Mouse (Mus musculus) urinary bladder, postnatal 14 days (tissue): ENCODE data around the gene Scn3b.
A peak's percentile ranks its signal among the peaks of the same experiment; 100 is the strongest.

ENCODE experiments used
- DNase-seq: peaks from one replicate; pipeline ENCODE4 v3.0.0; 2021; ENCODE audit warnings: low spot score

The Scn3b gene

DNA sequence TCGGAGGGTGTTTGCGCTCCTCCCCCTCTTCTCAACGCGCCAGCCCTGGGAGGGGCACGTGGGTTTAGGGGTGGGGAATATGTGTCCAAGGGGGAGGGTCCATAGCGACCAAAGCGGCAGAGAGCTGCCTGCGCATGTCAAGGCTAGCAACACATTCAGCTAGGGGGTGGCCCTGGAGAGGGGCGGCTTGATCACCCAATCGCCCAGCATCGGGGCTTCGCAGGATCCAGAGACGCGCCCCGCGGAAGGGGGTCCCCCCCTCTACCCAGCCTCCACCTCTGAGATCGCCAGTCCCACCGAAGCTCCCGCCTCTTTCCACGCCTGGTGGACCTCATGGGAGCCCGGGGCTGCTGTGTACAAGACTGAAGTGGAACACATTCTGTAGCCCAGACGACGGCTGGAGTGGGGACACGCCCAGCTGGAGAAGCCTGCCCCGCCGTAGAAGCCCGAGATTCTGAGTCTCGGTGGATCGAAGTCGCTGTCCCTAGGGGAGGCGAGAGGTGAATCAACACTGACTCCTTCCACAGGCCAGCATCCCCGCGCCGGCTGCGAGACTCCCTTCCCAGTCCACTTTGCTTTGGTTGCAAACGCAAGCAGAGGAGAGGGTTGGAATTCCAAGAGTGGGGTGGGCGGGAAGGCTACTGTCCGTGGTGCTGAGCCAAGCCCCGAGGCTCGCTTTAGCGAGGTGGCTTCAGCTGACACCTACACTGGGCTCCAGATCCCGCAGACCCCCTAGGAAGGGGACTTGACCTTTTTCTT lies at the start of gene Scn3b:
Gene Scn3b, plus strand, starts transcription at position 115 of the 759 bp plus-strand sequence.
- peak; percentile 53 for DNase-seq

DNA sequence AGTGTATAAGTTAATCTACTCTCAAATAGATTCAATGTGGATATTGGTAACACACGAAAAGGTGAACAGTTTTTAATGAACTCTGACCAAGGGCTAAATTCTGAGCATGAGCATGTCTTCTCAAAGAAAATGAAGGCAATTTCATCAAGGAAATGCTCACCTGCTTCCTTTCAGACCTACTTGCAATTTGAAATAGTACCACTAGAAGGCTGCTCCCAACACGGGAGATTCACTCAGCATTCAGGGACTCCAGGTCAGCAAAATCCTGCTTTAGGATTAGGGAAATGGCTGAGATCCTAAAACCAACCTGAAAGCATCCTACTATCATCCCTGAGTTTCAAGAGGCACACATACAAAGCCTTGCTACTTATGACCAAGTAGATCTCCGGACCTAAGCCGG lies 44.7 kb upstream of the Scn3b start:
- DNase-seq, result no peak

GRCm38 (mm10) chr9:40227874-40228789 lies 40.9 kb upstream of the Scn3b start:
- DNase-seq, result peak; percentile 44

DNA sequence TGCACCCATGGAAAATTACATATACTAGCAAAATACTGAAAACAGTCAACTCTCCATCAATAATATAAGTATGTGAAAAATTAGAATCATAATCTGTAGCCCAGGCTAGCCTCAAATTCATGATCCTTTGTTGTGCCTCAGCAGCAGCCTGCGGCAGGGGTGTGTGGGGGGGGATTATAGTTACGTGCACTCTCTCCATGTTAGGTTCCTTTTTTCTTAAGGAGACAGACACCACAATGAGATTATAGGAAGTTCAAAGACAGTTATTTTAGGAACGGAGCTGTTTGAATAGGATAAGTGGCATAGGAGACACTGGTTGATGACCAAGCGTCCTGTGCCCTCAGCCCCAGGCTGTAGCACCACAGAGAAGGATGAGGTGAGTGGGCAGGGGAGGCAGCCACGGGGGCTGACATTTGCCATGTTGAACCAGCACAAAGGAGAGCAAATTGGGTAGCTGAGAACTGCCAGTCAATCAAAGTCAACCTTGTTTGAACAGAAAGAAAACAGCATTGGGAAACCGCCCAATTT lies 40.1 kb upstream of the Scn3b start:
- no peak for DNase-seq

DNA sequence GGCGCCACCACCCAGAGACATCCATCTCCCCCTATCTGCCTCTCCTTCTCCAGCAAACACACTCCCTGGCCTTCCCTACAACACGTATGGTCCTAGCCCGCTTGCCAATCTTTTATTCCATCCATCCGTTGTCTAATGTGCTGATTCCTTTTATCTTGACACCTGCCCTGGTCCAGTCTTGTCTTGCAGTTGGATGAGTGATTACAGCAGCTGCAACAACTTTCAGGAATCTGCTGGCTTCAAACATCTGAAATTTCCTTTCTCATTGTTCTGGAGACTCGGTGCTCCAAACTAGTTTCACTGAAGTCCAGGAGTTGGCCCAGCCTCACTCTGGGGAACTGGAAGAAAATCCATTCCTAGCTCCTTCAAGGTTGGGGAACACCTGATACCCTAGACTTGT lies 39.5 kb upstream of the Scn3b start:
- DNase-seq, result no peak

DNA sequence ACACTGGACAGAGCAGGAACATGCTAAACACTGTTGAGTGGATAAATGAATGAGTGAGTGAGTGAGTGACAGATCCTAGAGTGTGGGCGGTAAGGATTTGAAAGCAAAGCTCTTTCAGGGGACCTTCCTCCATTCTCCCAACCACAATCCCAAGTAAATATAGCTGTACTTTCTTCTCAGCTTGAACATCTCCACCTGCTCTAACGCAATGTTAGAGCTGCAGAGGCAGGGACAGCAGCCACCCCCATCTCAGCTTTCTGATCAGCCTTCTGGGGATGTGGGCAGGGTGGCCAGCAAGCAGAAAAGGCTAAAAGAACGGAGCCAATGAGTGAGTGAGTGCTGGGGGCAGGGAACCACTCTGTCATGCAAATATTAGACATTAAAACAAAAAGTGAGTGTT lies 38.0 kb upstream of the Scn3b start:
- DNase-seq, result no peak

GRCm38 (mm10) chr9:40234233-40235072 lies 34.6 kb upstream of the Scn3b start:
- DNase-seq, result no peak

DNA sequence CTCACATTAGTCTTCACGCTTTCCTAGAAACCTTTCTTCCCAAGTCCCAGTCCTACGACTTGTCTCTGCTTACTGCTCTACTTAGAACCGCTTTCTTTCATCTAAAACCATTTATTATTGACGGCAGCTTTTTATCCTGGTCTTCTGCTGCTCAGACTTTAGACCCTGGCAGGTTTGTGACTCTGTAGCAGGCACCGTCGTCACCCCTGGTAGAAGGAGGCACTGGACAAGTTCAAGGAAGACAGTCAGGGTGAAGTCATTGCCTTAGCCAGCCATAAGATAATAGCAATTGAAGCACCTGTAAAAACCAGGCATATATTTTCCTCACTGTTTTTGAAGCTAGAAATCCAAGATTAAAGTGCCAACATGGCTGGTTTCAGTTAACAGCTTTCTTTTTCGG lies 33.8 kb upstream of the Scn3b start:
- DNase-seq, result no peak

DNA sequence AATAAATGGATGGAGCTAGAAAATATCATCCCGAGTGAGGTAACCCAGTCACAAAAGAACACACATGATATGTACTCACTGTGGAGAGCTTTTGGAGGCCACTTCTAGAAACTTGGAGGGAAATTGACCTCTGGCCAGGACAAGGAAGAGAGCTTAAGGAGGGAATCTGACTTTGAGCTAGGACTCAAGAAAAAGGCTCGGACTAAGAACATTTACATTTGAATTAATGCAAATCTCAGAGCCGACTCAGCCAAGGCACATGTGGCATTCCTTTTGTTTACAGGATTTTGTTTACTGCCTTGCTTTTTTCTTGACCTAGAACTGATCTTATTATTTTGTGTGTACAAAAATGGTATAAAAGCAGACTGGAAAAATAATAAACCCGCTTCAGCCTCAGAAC lies 29.3 kb upstream of the Scn3b start:
- no peak for DNase-seq

DNA sequence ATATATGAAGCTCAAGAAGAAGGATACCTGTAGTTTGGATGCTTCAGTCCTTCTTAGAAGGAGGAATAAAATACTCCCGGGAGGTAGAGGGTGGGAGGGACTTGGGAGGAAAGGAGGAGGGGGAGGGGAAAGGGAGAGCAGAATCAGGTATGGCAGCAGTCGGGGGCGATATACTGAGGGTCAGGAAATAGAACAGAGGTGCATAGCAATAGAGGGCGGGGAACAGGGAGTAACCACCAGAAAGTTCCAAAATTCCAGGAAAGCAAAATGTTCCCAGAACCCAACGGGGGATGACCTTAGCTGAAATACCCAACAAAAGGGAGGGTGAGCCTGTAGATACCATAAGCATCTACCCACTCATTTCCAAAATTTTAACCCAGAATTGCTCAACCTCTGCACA lies 28.7 kb upstream of the Scn3b start:
- no peak for DNase-seq

DNA sequence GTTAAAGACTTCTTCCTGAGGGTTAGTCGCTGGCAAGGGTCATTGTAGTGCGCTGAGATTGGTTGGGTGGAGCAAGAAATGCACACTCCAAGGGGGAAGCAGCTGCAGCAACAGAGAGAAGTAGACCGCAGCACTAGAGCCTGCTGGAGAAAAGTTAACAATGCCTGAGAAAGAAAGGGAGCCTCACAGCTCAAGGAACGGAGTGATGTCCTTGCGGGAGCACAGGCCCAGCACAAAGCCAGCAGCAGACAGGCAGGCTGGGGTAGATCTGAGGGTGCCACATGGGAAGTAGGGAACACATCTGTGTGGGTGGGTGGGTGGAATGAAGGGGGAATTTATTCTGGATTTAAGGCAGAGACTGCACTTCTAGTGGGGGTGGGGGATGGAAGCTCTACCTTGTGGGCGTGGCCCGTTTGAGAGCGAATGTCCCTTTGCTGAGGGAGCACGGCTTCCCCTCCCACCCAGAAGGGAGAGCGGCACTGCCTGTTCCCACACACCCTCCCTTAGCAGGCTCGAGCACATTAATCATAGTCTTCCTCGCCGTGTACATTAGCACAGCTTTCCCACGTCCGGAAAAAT lies 27.7 kb upstream of the Scn3b start:
- peak; percentile 38 for DNase-seq

GRCm38 (mm10) chr9:40241951-40242888 lies 26.8 kb upstream of the Scn3b start:
- DNase-seq, result peak; percentile 6

- no peak for DNase-seq
Observed at GRCm38 (mm10) chr9:40245466-40245865, 23.6 kb upstream of the Scn3b start.

GRCm38 (mm10) chr9:40245974-40246665 lies 22.9 kb upstream of the Scn3b start:
- no peak for DNase-seq

DNA sequence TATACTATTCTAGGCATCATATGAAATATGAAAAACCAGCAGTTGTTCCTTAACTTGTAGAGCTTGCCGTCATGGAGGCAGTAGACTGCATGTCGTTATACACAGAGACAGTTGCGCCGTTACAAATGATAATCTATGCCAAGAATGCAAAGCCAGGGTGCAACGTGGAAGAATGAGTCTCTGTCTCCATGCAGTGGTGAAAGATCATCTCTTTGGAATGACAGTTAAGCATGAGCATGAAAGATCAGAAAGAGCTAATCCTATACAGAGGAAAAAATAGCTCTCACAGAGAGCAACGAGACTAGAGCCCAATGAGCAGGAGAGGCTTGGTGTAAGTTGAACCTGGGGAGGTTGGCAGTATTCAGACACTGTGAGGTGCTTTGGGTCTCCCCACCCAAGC lies 22.3 kb upstream of the Scn3b start:
- DNase-seq, result no peak

DNA sequence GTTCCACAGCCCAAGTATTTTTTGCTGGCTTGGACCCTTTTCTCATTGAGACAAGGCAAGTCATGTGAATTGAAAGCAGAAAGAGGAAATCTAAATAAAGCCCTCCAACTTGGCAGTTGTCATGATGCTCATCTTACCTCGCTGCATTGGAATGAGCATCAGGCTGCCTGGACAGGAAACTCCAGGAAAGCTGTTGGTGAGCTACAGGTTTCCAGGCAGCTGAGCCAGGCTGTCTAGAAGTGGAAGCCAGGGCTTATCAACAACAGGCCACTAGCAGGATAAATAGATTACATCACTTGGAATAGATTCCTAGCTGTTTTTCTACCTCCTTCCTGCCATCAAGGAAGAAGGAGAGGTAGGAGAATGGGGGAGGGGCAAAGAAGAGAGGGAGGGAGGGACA lies 19.9 kb upstream of the Scn3b start:
- DNase-seq, result no peak

GRCm38 (mm10) chr9:40252459-40252858 lies 16.6 kb upstream of the Scn3b start:
- DNase-seq, result no peak

DNA sequence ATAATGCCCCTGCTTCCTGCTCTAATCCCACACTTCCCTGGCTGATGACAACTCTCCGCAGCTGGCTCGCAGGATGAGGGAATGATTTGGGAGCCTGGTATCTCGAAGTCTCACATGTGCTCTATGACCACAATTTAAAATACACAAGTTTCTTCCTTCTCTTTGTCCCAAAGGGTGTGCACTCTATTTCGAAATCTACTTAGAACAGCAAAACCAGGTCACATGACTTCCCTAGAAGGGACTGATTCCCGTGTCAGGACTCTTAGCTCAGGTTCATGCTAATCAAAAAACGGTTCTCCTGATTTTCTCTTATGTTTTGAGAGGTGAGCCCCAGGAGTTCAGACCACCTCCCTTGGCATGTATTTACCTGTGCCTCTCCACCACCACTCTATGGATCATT lies 5.1 kb upstream of the Scn3b start:
- DNase-seq, result no peak

- peak; percentile 8 for DNase-seq
Observed at GRCm38 (mm10) chr9:40268040-40268747, 823 bp upstream of the Scn3b start.
